Mouse (Mus musculus) small intestine, adult 2 months (tissue): ENCODE results near the gene C530008M17Rik. TPM values are rescaled to one million over a fixed set of nuclear protein-coding genes. Genes with fewer than 3 reads are reported as not detected.

Experiments
- H3K27ac ChIP-seq: fragments of 200-500 bp; 2 replicates; pipeline ENCODE4 v1.5.1; 2012; ENCODE audit warnings: low read depth, low read length, control low read depth, inconsistent platforms; ENCODE audit not compliant: insufficient read depth
- H3K27me3 ChIP-seq: fragments of 200-500 bp; 2 replicates; pipeline ENCODE4 v1.6.1; 2012; ENCODE audit warnings: mild to moderate bottlenecking, moderate library complexity, low read length, inconsistent platforms; ENCODE audit not compliant: control insufficient read depth, insufficient read depth
- H3K36me3 ChIP-seq: fragments of 200-500 bp; 2 replicates; pipeline ENCODE4 v1.6.1; 2012; ENCODE audit warnings: mild to moderate bottlenecking, low read length, control low read depth, inconsistent platforms; ENCODE audit not compliant: control insufficient read depth, insufficient read depth
- H3K4me1 ChIP-seq: fragments of 200-500 bp; 2 replicates; pipeline ENCODE4 v1.6.1; 2012; ENCODE audit warnings: low read length, inconsistent platforms, mixed read lengths; ENCODE audit not compliant: control insufficient read depth, insufficient read depth, insufficient read length
- H3K4me3 ChIP-seq: fragments of 200-500 bp; 2 replicates; pipeline ENCODE4 v1.5.1; 2012; ENCODE audit warnings: low read depth, mild to moderate bottlenecking, control low read depth, inconsistent platforms, low read length, moderate library complexity
- CTCF ChIP-seq: fragments of 200-500 bp; IDR thresholded peaks from 2 replicates; pipeline ENCODE4 v1.5.1; 2012; ENCODE audit warnings: low read depth, mild to moderate bottlenecking, control low read depth, inconsistent platforms, low read length, moderate library complexity, mixed read lengths; ENCODE audit not compliant: insufficient replicate concordance, insufficient read length; ENCODE audit errors: extremely low read depth
- POLR2A ChIP-seq: fragments of 200-500 bp; IDR thresholded peaks from 2 replicates; pipeline ENCODE4 v1.6.1; 2012; ENCODE audit warnings: low read depth, mild to moderate bottlenecking, control low read depth, inconsistent platforms, low read length, moderate library complexity
- WGBS: fragments of 180-500 bp; shearing (Covaris S2); methylation state at CpG from one replicate; pipeline ENCODE4 v1.1.7; 2018; 5-methylcytosine and 5-hydroxymethylcytosine counted together
- polyA plus RNA-seq: library from polyadenylated mRNA; depleted of rRNA; stranded (reverse); fragments of >200 nt; gene quantifications from 2 replicates; pipeline ENCODE4 v1.2.3, GENCODE M21; 2012

Gene C530008M17Rik
- polyA plus RNA-seq, 1 experiment, result 42.5 TPM

DNA sequence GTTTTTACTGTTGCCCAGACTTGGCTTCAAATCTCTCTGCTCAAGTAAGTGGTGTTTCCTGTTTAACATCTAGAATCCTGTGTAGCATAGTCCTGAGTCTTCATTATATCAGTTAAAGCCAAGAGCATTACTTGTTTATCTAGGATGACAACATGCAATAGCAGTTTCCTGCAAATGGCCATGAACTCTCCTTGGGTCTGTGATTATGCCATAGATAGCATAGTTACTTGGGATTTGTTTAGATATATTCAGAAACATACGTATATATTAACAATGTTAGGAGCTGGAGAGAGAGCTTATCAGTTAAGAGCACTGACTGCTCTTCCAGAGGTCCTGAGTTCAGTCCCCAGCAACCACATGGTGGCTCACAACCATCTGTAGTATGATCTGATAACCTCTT lies 28.5 kb upstream of the C530008M17Rik start:
- Histone ChIP-seq H3K36me3 (peaks cover 13% of the 10 kb centered on the region), H3K4me1 (no peaks in the 10 kb centered on the region), H3K27me3 (no peaks in the 10 kb centered on the region), H3K4me3 (no peak overlapping the region), H3K27ac (no peak overlapping the region)
- 70% methylated on average over 1 of the region's 1 CpGs for WGBS
- TF ChIP-seq POLR2A, result no peak
- no peak for TF ChIP-seq CTCF

DNA sequence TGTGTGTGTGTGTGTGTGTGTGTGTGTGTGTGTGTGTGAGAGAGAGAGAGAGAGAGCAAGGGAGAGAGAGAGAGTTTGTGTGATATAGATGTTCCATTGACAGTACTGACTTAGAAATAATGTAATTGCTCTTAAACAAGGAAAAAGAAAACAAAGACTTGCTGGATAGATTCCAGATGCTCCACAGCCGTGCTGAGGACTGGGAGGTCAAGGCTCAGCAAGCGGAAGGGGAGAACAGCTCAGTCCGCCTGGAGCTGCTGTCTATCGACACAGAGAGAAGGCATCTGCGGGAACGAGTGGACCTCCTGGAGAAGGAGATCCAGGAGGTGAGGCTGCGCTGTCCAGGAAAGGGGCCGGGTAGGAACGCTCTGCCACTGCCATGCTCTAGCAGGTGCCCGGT lies 22.3 kb upstream of the C530008M17Rik start:
- Histone ChIP-seq H3K27ac (no peak overlapping the region), H3K27me3 (no peaks in the 10 kb centered on the region), H3K36me3 (peaks cover 34% of the 10 kb centered on the region), H3K4me1 (no peaks in the 10 kb centered on the region), H3K4me3 (no peak overlapping the region)
- TF ChIP-seq CTCF (no peak), POLR2A (no peak)
- WGBS, result 75% methylated on average over 10 of the region's 10 CpGs

DNA sequence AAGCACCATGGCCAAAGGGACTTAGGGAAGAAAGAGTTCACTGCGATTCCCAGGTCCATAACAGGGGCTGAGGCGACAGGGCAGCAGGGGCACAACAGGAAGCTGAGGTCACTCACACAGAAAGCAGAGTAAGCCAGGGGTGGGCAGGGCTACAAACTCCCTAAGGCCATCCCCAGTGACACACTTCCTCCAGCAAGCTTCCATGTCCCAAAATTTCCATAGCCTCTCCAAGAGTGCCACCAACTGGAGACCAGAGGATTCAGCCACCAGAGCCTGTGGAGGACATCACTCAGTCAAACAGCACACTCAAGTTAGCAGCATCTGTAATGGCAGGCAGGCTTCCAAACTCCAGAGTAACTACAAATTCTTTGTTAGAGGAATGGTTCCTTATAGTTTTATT lies 20.7 kb upstream of the C530008M17Rik start:
- H3K27ac ChIP-seq, result no peak overlapping the region
- H3K36me3 ChIP-seq, result peaks cover 46% of the 10 kb centered on the region
- H3K4me3 ChIP-seq, result no peak overlapping the region
- 85% methylated on average over 2 of the region's 2 CpGs for WGBS
- TF ChIP-seq CTCF (no peak), POLR2A (no peak)
- H3K27me3 ChIP-seq, result no peaks in the 10 kb centered on the region
- H3K4me1 ChIP-seq, result no peaks in the 10 kb centered on the region

DNA sequence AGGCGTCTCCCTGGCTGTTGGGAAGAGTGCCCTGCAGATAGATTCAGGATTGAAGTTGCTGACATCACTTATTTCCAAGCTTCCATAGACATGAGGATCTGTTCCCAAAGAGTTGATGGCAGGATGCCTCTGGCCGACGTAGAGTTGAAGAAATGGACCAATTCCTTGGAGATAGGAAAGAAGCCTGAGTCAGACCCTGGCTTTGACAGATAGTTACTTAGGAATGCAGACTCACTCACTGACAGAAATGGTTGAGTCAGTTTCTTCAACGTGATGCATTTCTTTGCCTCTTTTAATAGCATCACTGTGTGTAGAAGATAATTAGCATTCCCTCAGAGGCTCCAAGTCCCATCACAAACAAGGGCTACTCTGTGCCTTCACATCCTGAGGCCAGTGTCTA lies 14.2 kb upstream of the C530008M17Rik start:
- no peaks in the 10 kb centered on the region for H3K27me3 ChIP-seq
- no peak overlapping the region for H3K4me3 ChIP-seq
- no peaks in the 10 kb centered on the region for H3K4me1 ChIP-seq
- peaks cover 37% of the 10 kb centered on the region for H3K36me3 ChIP-seq
- 98% methylated on average over 4 of the region's 4 CpGs for WGBS
- TF ChIP-seq CTCF (no peak), POLR2A (no peak)
- no peak overlapping the region for H3K27ac ChIP-seq

DNA sequence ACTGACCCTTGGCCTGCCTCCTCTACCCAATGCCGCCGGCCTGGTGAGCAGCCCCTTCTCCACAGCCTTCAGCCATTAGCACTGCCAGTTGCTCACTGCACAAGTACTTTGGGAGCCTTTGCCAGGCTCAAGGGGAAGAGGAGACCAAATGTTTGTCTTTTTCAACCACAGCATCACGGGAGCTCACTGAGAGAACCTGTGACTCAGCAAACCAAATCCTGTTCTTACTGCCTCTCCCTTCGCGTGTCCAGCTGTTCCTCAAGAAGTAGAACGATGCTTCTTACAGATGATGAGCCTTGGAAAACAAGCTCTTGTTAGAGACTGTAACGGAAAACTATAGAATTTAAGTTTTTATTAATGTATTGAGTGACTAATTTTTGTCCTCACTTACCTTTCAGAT lies 12.1 kb upstream of the C530008M17Rik start:
- Histone ChIP-seq H3K36me3 (peaks cover 26% of the 10 kb centered on the region), H3K4me3 (no peak overlapping the region), H3K27me3 (no peaks in the 10 kb centered on the region), H3K4me1 (0 out of 2 replicates have a peak, but pooled peaks cover 2% of the 10 kb centered on the region), H3K27ac (no peak overlapping the region)
- no peak for TF ChIP-seq CTCF
- no peak for TF ChIP-seq POLR2A
- 86% methylated on average over 7 of the region's 7 CpGs for whole genome bisulfite sequencing

DNA sequence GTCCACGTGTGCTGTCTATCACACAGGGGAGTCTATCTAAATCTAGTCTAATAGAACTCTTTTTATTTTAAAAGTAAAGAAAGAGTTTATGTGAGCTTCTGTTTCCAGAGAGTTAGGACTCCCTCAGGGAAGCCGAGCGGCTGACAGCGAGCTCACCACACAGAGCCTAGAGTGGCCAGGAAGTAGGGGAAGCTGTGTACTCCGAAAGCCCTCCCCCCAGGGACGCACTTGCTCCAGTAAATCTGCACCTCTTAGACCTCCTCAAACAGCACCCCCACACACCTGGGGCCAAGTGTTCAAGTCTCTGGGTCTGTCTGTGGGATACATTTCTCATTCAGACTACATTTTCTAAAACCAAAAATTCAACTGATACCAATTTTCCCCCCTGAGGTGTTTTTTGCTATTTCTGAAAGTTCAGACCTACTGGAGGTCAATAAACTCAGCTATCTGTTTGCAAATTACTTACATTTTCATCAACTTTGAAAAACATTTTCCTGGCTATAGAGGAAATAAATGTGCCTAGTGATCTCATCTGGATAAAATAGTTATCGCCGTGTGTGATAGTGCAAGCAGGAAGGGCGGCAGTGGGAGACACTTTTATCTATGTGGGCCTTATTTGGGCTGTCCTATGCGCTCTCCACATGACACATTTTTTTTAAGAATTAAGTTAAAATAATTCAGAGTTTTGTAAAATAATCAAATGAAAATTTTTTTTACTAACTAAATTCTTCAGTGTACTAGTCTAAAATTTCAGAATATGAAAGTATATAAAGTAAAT lies 11.0 kb upstream of the C530008M17Rik start:
- peaks cover 17% of the 10 kb centered on the region for H3K36me3 ChIP-seq
- no peaks in the 10 kb centered on the region for H3K27me3 ChIP-seq
- TF ChIP-seq CTCF, result no peak
- TF ChIP-seq POLR2A, result no peak
- WGBS, result 94% methylated on average over 10 of the region's 10 CpGs
- no peak overlapping the region for H3K4me3 ChIP-seq
- no peak overlapping the region for H3K27ac ChIP-seq
- 0 out of 2 replicates have a peak, but pooled peaks cover 2% of the 10 kb centered on the region for H3K4me1 ChIP-seq

DNA sequence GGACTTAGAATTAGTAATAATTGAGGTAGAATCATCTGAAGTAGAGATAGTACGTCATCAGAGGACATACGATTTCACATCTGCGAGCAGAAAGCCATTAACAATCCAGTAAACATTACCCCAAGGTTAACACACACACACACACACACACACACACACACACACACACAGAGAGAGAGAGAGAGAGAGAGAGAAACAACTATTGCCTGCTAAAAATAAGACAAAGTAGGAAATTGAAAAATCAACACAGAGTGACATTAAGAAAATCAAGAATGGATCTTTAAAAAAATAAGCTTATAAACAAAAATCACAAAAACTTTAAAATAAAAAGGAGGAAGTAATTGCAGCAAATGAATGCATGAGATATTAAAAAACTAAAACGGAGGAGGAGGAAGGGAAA lies 6.4 kb upstream of the C530008M17Rik start:
- H3K27me3 ChIP-seq, result no peaks in the 10 kb centered on the region
- peaks cover 5% of the 10 kb centered on the region; the same call in 1 of the 2 replicates for H3K36me3 ChIP-seq
- H3K4me3 ChIP-seq, result no peak overlapping the region
- TF ChIP-seq POLR2A (no peak), CTCF (no peak)
- H3K27ac ChIP-seq, result no peak overlapping the region
- peaks cover 12% of the 10 kb centered on the region for H3K4me1 ChIP-seq
- 58% methylated on average over 4 of the region's 4 CpGs for WGBS
